Mouse (Mus musculus): Measurements from ENCODE around the gene Gm12166. TPM values are rescaled to one million over a fixed set of nuclear protein-coding genes. Genes with fewer than 3 reads are reported as not detected.
"Not testable (repeated sequence)": the region's sequence is repeated elsewhere in the genome, so short reads cannot be mapped to it uniquely, and the experiment has no call there.

Gm12166 gene
- 4.1 and 5.3 TPM in 2 replicates for polyA plus RNA-seq (2016; fragmentation: Nextera tagmentation; extraction: Ambion mirVana)

GRCm38 (mm10) chr11:46052105-46052659 is at the start of gene Gm12166:
Gm12166 (minus strand) TSS chr11:46052321.
- H3K27me3 ChIP-seq (replicated peaks): peaks cover 39% of the 10 kb centered on the region
- not testable (repeated sequence) for ATAC-seq; H3K4me3 ChIP-seq; H3K36me3 ChIP-seq; H3K4me2 ChIP-seq; H3K9me3 ChIP-seq (replicated peaks); H3K27ac ChIP-seq; H3K9ac ChIP-seq
- WGBS (ENCODE audit: insufficient replicate concordance): 32% methylated on average over 19 of the region's 19 CpGs
- peaks cover 16% of the 10 kb centered on the region; the same call in 1 of the 2 replicates for H3K4me1 ChIP-seq

DNA sequence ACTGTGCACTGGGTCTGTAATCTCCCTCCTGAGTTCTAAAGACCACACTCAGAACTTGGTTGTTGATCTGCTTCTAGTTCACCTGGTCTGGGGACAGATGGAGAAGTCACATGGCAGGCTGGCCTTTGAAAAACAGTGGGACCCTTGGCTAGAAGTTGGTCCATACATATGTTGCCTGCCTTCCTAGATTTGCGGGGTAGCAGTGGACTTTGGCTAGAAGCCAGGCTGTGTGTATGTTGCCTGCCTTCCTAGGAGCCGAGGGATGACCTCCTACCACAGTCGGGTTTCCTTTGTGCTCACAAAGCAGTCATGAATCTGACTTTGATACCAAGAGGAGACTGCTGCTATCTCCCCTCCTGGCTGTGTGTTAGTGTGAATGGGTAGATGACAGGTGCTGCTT is 44.9 kb upstream of the Gm12166 start:
- no peak overlapping the region for H3K27ac ChIP-seq
- 76% methylated on average over 3 of the region's 3 CpGs for WGBS (ENCODE audit: insufficient replicate concordance)
- ATAC-seq: no peak
- H3K4me2 ChIP-seq: no peak overlapping the region
- H3K27me3 ChIP-seq (replicated peaks): peaks cover 6% of the 10 kb centered on the region; the same call in 1 of the 2 replicates
- peaks cover 3% of the 10 kb centered on the region for H3K4me1 ChIP-seq
- no peaks in the 10 kb centered on the region for H3K9me3 ChIP-seq (replicated peaks)
- no peak overlapping the region for H3K9ac ChIP-seq
- H3K36me3 ChIP-seq: no peaks in the 10 kb centered on the region; the same call in none of the 2 replicates
- no peak overlapping the region for H3K4me3 ChIP-seq

DNA sequence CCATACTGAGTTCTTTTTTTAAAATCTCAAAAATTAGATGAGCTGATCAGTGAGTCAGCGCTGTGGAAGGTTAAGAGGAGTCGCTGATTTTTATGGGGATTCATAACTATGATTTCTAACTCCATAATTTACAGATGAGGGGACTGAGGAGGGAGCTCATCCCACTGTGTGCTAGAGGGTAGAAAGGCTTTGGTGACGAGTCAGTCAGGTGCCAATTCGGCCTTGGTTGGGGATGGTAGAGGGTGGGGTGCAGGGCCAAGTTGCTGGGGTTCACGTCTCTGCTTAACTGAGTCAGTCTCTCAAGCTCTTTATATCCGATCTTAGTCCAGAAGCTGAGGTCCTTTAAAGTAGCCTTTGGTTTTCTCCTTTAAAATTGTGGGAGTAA is 44.1 kb upstream of the Gm12166 start:
- no peaks in the 10 kb centered on the region; the same call in none of the 2 replicates for H3K36me3 ChIP-seq
- no peak overlapping the region for H3K4me3 ChIP-seq
- no peak overlapping the region for H3K27ac ChIP-seq
- 75% methylated on average over 6 of the region's 6 CpGs for WGBS (ENCODE audit: insufficient replicate concordance)
- H3K9ac ChIP-seq: no peak overlapping the region
- ATAC-seq: no peak
- H3K9me3 ChIP-seq (replicated peaks): no peaks in the 10 kb centered on the region
- H3K27me3 ChIP-seq (replicated peaks): peaks cover 6% of the 10 kb centered on the region; the same call in 1 of the 2 replicates
- H3K4me2 ChIP-seq: no peak overlapping the region
- peaks cover 11% of the 10 kb centered on the region for H3K4me1 ChIP-seq

- no peaks in the 10 kb centered on the region for H3K9me3 ChIP-seq (replicated peaks)
- WGBS (ENCODE audit: insufficient replicate concordance): 61% methylated on average over 9 of the region's 9 CpGs
These were observed 43.5 kb upstream of the Gm12166 start for GRCm38 (mm10) chr11:46095477-46096264.

GRCm38 (mm10) chr11:46092121-46092520 is 40.0 kb upstream of the Gm12166 start:
- no peak overlapping the region for H3K4me2 ChIP-seq
- no peaks in the 10 kb centered on the region for H3K36me3 ChIP-seq
- 74% methylated on average over 4 of the region's 4 CpGs for WGBS (ENCODE audit: insufficient replicate concordance)
- H3K9me3 ChIP-seq (replicated peaks): no peaks in the 10 kb centered on the region
- peaks cover 47% of the 10 kb centered on the region for H3K4me1 ChIP-seq
- no peak overlapping the region for H3K4me3 ChIP-seq
- no peak for ATAC-seq
- no peak overlapping the region for H3K9ac ChIP-seq
- no peaks in the 10 kb centered on the region for H3K27me3 ChIP-seq (replicated peaks)
- peak overlapping the region; percentile 88 for H3K27ac ChIP-seq

More at GRCm38 (mm10) chr11:46095477-46096264, 43.5 kb upstream of the Gm12166 start:
- H3K4me1 ChIP-seq: peaks cover 16% of the 10 kb centered on the region
- no peak overlapping the region for H3K4me2 ChIP-seq
- ATAC-seq: no peak
- H3K27me3 ChIP-seq (replicated peaks): peaks cover 6% of the 10 kb centered on the region; the same call in 1 of the 2 replicates
- no peaks in the 10 kb centered on the region; the same call in none of the 2 replicates for H3K36me3 ChIP-seq
- no peak overlapping the region for H3K9ac ChIP-seq
- no peak overlapping the region for H3K27ac ChIP-seq
- H3K4me3 ChIP-seq: no peak overlapping the region

DNA sequence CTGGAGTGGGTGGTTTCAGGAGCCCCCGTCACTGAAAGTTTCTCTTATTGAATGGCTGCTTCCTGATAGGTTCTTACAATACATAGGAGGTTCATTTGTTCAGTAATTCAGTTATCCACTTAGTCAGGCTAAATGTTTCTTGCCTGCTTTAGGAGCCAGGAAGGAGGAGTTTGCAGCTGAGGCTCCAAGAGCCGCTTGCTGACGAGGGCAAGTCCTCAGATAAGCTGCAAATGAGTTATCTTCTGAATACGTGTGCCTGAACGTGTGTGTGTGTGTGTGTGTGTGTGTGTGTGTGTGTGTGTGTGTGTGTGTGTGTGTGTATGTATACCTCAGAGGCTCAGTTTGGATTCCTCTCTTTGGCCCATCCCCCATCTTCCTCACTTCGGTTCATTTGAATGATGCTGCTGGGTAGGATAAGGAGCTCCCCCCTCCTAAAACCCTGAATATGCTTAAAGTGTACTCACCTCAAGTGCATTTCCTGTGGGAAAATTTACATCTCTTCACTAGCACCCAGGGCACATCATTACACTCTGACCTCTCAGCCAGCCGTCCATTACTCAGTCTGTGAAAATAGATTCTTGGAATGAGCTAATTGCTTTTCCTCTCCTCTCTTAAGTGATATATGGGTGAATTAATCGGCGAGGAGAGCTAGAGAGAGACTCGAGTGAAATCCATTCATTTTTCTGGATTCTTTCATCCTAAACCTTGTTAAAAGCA is 39.0 kb upstream of the Gm12166 start:
- 33% methylated on average over 10 of the region's 10 CpGs for WGBS (ENCODE audit: insufficient replicate concordance)
- Histone ChIP-seq H3K27me3 (replicated peaks) (no peaks in the 10 kb centered on the region), H3K4me1 (peaks cover 57% of the 10 kb centered on the region), H3K9ac (0 out of 2 replicates have a peak overlapping the region, but pooled peaks have one; percentile 34), H3K4me3 (no peak overlapping the region), H3K27ac (peak overlapping the region; percentile 88), H3K36me3 (no peaks in the 10 kb centered on the region), H3K9me3 (replicated peaks) (no peaks in the 10 kb centered on the region), H3K4me2 (peak overlapping the region; percentile 44)
- ATAC-seq: peak; percentile 84

DNA sequence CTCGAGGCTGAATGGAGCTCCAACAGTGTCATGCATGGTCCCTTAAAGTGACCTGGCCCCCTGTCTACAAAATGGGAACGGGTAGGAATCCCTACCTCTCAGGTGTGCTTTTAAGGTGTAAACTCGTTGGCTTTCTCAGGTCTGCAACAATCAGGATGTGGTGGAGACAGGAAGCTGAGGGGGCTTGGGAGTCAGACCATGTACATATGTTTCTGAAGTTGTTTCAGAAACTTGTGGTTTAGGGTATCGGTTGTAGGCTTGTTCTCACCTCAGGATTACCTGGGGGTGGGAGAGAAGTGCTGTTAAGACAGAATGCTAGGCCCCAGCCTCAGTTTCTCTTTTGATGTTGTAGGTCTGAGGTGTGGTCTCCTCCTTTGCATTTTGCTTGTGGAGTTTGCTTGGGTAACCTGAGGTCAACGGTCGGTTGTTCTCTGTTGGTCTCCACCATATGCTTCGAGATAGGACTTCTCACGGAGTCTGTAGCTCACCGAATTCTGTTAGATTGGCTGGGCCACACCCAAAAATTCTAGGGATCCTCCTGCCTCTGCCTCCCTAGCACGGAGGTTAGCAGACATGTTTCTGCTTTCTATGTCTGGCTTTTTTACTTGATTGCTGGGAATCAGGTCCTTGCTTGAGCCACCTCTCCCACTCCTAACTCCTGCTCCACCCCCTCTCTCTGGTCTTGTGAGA is 38.1 kb upstream of the Gm12166 start:
- Histone ChIP-seq H3K27ac (peak overlapping the region; percentile 88), H3K9ac (0 out of 2 replicates have a peak overlapping the region, but pooled peaks have one; percentile 34), H3K27me3 (replicated peaks) (no peaks in the 10 kb centered on the region), H3K9me3 (replicated peaks) (no peaks in the 10 kb centered on the region), H3K36me3 (no peaks in the 10 kb centered on the region), H3K4me2 (peak overlapping the region; percentile 44), H3K4me3 (no peak overlapping the region), H3K4me1 (peaks cover 62% of the 10 kb centered on the region)
- peak; percentile 79 for ATAC-seq
- 51% methylated on average over 10 of the region's 10 CpGs for WGBS (ENCODE audit: insufficient replicate concordance)

DNA sequence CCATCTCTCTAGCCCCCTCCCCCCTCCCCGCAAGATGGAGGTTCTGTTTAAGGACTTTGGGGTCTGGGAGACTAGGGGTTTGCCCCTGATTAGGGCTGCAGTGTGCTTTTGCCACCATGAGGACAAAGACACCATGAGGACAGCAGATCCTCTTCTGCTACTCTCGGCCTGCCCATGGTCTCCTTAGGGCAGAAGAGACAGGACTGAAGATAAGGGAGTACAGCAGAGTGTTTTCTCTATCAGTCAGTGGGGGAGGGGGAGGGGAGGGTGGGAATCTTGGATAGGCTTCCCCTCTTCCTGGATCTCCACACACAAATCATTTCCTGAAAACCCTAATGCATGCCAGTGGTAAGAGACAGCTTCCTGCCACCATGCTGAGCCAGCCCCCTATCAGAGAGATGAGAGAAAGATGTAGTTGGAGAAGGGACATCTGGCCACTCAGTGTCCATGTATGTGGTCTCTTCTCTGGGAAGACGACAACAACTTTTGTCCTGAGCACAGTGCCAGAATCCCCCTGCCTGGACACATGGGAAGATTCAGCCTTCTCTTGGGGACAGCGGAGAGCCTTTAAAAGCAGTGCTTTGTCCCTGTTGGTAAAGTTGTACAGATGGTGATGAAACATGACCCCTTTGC is 37.1 kb upstream of the Gm12166 start:
- Histone ChIP-seq H3K27me3 (replicated peaks) (no peaks in the 10 kb centered on the region), H3K27ac (peak overlapping the region; percentile 64), H3K4me1 (peaks cover 71% of the 10 kb centered on the region), H3K9me3 (replicated peaks) (no peaks in the 10 kb centered on the region), H3K4me3 (no peak overlapping the region), H3K36me3 (no peaks in the 10 kb centered on the region), H3K9ac (peak overlapping the region; percentile 24; the same call in 1 of the 2 replicates), H3K4me2 (no peak overlapping the region; the same call in 1 of the 2 replicates)
- peak; percentile 28; the same call in 1 of the 2 replicates for ATAC-seq
- 51% methylated on average over 4 of the region's 4 CpGs for WGBS (ENCODE audit: insufficient replicate concordance)

- no peak overlapping the region for H3K9ac ChIP-seq
- H3K36me3 ChIP-seq: no peaks in the 10 kb centered on the region
- H3K4me3 ChIP-seq: no peak overlapping the region
- H3K27me3 ChIP-seq (replicated peaks): no peaks in the 10 kb centered on the region
- no peaks in the 10 kb centered on the region for H3K9me3 ChIP-seq (replicated peaks)
- peaks cover 70% of the 10 kb centered on the region for H3K4me1 ChIP-seq
- ATAC-seq: no peak
- WGBS (ENCODE audit: insufficient replicate concordance): 56% methylated on average over 3 of the region's 3 CpGs
- H3K4me2 ChIP-seq: no peak overlapping the region
- no peak overlapping the region for H3K27ac ChIP-seq
These were observed 34.3 kb upstream of the Gm12166 start for GRCm38 (mm10) chr11:46086446-46086845.

DNA sequence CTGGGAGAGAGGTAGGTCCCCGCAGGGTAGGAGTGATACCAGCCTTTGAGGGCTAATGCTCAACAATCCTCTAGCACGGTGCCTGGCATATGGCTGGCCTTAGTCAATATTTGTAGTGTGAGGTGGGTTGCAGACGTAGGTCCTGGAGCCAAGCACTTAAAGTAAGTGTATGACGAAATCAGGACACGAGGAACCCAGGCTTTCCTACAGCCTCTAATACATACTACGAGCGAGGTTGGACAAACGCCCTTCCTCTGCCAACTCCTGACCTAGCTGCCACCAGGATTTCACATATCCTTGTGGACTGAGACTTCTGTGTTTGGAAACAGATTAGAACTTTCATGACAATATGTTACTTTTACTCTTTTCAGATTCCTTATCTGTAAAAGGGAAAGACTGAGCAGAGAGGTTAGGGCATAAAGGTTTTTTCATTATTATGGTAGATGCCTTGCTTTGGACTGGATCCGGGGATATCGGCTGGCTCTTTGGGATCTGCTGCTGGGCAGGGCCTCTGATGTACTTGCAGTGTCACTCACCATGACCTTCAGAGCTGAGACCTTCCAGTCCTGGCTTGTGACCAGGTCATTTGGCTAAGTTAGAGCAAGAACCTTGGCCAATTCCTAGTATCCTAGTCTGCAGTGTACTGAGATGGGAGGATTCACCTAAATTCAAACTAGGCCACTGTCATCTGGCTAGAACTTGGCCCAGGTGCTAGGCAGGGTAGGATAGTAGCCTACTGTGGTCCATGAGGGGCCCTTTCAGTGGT is 33.5 kb upstream of the Gm12166 start:
- no peak overlapping the region for H3K4me2 ChIP-seq
- H3K27me3 ChIP-seq (replicated peaks): no peaks in the 10 kb centered on the region
- no peak overlapping the region for H3K4me3 ChIP-seq
- no peaks in the 10 kb centered on the region for H3K36me3 ChIP-seq
- WGBS (ENCODE audit: insufficient replicate concordance): 79% methylated on average over 10 of the region's 10 CpGs
- H3K9ac ChIP-seq: no peak overlapping the region
- ATAC-seq: no peak
- no peak overlapping the region for H3K27ac ChIP-seq
- H3K9me3 ChIP-seq (replicated peaks): no peaks in the 10 kb centered on the region
- peaks cover 64% of the 10 kb centered on the region for H3K4me1 ChIP-seq
